Mouse (Mus musculus) liver, embryonic 14.5 days (tissue): ENCODE data around the gene Serp1.

ENCODE experiments used
- CTCF ChIP-seq: IDR thresholded peaks from 2 replicates; pipeline ENCODE4 v1.5.1; 2016; ENCODE audit warnings: antibody characterized with exemption, low read depth, control low read depth
- EP300 ChIP-seq: IDR thresholded peaks from 2 replicates; pipeline ENCODE4 v1.6.1; 2016; ENCODE audit warnings: antibody characterized with exemption, low read depth

DNA sequence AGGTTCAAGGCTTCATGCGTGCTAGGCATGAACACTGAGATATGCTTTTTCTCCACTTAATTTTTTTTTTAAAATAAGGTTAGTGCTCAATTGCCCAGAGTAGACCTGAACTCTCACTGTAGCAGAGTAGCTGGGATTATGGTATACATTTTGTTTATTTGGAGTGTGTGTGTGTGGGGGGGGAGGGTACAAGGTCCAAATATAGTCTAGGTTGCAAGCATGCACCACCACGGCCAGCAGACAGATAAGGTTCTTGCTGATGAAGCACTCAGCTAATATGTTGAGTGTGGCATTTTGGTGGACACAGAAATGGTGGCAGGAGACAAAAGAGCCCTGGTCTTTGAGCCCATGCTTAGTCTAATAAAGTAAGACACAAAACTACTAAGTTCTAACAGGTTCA is 6.7 kb downstream of the Serp1 start:
- no peak for TF ChIP-seq CTCF
- no peak for TF ChIP-seq EP300
